ENCODE assay signal across 8 mouse cellular contexts in the genomic region with DNA sequence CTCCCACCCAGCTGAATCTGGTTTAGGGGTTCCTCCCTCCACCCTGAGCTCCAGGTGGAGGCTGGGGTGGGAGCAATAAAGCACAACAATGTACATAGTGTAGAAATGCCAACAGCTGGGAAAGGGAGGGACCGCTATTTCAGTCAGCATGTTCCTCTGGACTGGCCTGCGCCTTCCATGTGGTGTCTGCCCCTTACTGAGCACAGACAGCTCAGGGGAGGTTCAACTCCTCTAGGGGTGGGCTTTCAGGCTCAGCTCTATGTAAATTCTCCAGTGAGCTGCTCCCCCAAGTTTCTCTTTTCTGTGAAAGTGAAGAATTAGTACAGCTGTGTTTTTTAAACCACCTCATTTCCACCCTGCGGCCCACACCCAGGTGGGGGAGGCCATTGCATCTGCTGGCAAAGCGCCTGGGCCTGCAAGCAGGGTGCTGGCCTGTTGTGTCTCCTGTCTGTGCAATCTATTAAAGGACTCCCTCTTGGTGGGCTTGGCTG. TPM values are rescaled to one million over a fixed set of nuclear protein-coding genes. Genes with fewer than 3 reads are reported as not detected.
DNase-seq lines count a peak whose midpoint lies in the region; ATAC-seq lines count a peak whose summit lies in the region.

No protein-coding gene starts in this region.

- no peaks in the 10 kb centered on the region for H3K9me3 ChIP-seq in forebrain, embryonic 14.5 days (replicated peaks; ENCODE audit: control insufficient read depth, low read length)
- no peaks in the 10 kb centered on the region for H3K9me3 ChIP-seq in hindbrain, embryonic 16.5 days (ENCODE audit: control insufficient read depth, low read length)
- no peaks in the 10 kb centered on the region for H3K9me3 ChIP-seq in midbrain, embryonic 12.5 days

- H3K4me3 ChIP-seq in forebrain, embryonic 14.5 days (ENCODE audit: low read depth, low read length) = no peak overlapping the region
- no peak overlapping the region for H3K4me3 ChIP-seq in hindbrain, embryonic 16.5 days (ENCODE audit: low read length)
- H3K4me3 ChIP-seq in midbrain, embryonic 12.5 days = no peak overlapping the region

- H3K9ac ChIP-seq in forebrain, embryonic 14.5 days (ENCODE audit: low read length) = no peak overlapping the region
- H3K9ac ChIP-seq in hindbrain, embryonic 16.5 days (ENCODE audit: low read depth, low read length) = no peak overlapping the region
- H3K9ac ChIP-seq in midbrain, embryonic 12.5 days (replicated peaks) = no peak overlapping the region

- peak overlapping the region; percentile 39; the same call in 1 of the 2 replicates for H3K27ac ChIP-seq in forebrain, embryonic 14.5 days (ENCODE audit: low read depth, low read length)
- peak overlapping the region; percentile 74 for H3K27ac ChIP-seq in hindbrain, embryonic 16.5 days (ENCODE audit: low read depth, low read length)
- H3K27ac ChIP-seq in midbrain, embryonic 12.5 days (replicated peaks) = peak overlapping the region; percentile 60

- WGBS in forebrain, embryonic 14.5 days = 85% methylated on average over 4 of the region's 4 CpGs
- WGBS in hindbrain, embryonic 16.5 days = 68% methylated on average over 4 of the region's 4 CpGs
- 85% methylated on average over 4 of the region's 4 CpGs for WGBS in midbrain, embryonic 12.5 days

- H3K4me2 ChIP-seq in forebrain, embryonic 14.5 days (ENCODE audit: low read length) = no peak overlapping the region
- no peak overlapping the region for H3K4me2 ChIP-seq in hindbrain, embryonic 16.5 days (ENCODE audit: low read length)
- H3K4me2 ChIP-seq in midbrain, embryonic 12.5 days (replicated peaks) = no peak overlapping the region

- no peaks in the 10 kb centered on the region for H3K4me1 ChIP-seq in forebrain, embryonic 14.5 days (ENCODE audit: control insufficient read depth, insufficient read depth, low read length)
- H3K4me1 ChIP-seq in hindbrain, embryonic 16.5 days (ENCODE audit: control insufficient read depth, insufficient read depth, low read depth, low read length) = peaks cover 18% of the 10 kb centered on the region
- H3K4me1 ChIP-seq in midbrain, embryonic 12.5 days = peaks cover 9% of the 10 kb centered on the region

- H3K36me3 ChIP-seq in forebrain, embryonic 14.5 days (ENCODE audit: control insufficient read depth, insufficient read depth, low read length) = peaks cover 67% of the 10 kb centered on the region
- peaks cover 49% of the 10 kb centered on the region for H3K36me3 ChIP-seq in hindbrain, embryonic 16.5 days (ENCODE audit: control insufficient read depth, insufficient read depth, low read length)
- H3K36me3 ChIP-seq in midbrain, embryonic 12.5 days = peaks cover 58% of the 10 kb centered on the region

- peak; percentile 97 for DNase-seq in heart, adult 11 months
- DNase-seq in heart, adult 8-10 months (ENCODE audit: low spot score) = no peak
- peak; percentile 68 for DNase-seq in adrenal gland, postnatal 10 days
- no peak for DNase-seq in forebrain, embryonic 14.5 days (ENCODE audit: low spot score)
- DNase-seq in B cell, adult 2 months = no peak
- DNase-seq in layer of hippocampus, adult 9-10 months (ENCODE audit: low spot score) = no peak

- no peak for ATAC-seq in forebrain, embryonic 14.5 days
- ATAC-seq in hindbrain, embryonic 16.5 days = 0 out of 2 replicates have a peak, but pooled peaks have one; percentile 9
- ATAC-seq in midbrain, embryonic 12.5 days (ENCODE audit: low FRiP score, low read depth) = no peak

- no peaks in the 10 kb centered on the region for H3K27me3 ChIP-seq in forebrain, embryonic 14.5 days (replicated peaks; ENCODE audit: control insufficient read depth, insufficient read depth, low read length)
- H3K27me3 ChIP-seq in hindbrain, embryonic 16.5 days (replicated peaks; ENCODE audit: control insufficient read depth, insufficient read depth, low read length) = no peaks in the 10 kb centered on the region
- no peaks in the 10 kb centered on the region for H3K27me3 ChIP-seq in midbrain, embryonic 12.5 days

RNA-seq across cellular contexts. Expression of gene Ppia, which starts 9.6 kb away (rescaled TPM):
- total RNA-seq in heart, adult 8-10 months (2022) = 100 to 1,000 TPM; 262 to 310 (median 280) TPM
- 1,000 to 10,000 TPM; 1,588 to 1,631 TPM for total RNA-seq in adrenal gland, postnatal 10 days (2021)
- 4,105 and 4,592 TPM in 2 replicates for polyA plus RNA-seq in forebrain, embryonic 14.5 days (2014; fragmentation: Nextera tagmentation; extraction: Ambion mirVana)
- polyA plus RNA-seq in hindbrain, embryonic 16.5 days (2015; fragmentation: Nextera tagmentation; extraction: Ambion mirVana) = 4,094 and 4,423 TPM in 2 replicates
- 4,523 and 4,594 TPM in 2 replicates for polyA plus RNA-seq in midbrain, embryonic 12.5 days (2016; fragmentation: Nextera tagmentation; extraction: Ambion mirVana)

RNA-seq across cellular contexts. Expression of gene Zmiz2, which starts 16.8 kb away (rescaled TPM):
- total RNA-seq in heart, adult 8-10 months (2022) = 10 to 100 TPM; 37.1 to 38.7 (median 37.5) TPM
- 10 to 100 TPM; 38.4 to 48.2 TPM for total RNA-seq in adrenal gland, postnatal 10 days (2021)
- polyA plus RNA-seq in forebrain, embryonic 14.5 days (2014; fragmentation: Nextera tagmentation; extraction: Ambion mirVana) = 28.6 and 32.6 TPM in 2 replicates
- polyA plus RNA-seq in hindbrain, embryonic 16.5 days (2015; fragmentation: Nextera tagmentation; extraction: Ambion mirVana) = 29.1 and 29.6 TPM in 2 replicates
- polyA plus RNA-seq in midbrain, embryonic 12.5 days (2016; fragmentation: Nextera tagmentation; extraction: Ambion mirVana) = 22.6 and 25.2 TPM in 2 replicates

RNA-seq across cellular contexts. Expression of gene H2afv, which starts 38.6 kb away (rescaled TPM):
- total RNA-seq in heart, adult 8-10 months (2022) = 10 to 100 TPM; 80.1 to 97.8 (median 88.2) TPM
- total RNA-seq in adrenal gland, postnatal 10 days (2021) = 10 to 100 TPM; 84.9 to 92.0 TPM
- polyA plus RNA-seq in forebrain, embryonic 14.5 days (2014; fragmentation: Nextera tagmentation; extraction: Ambion mirVana) = 593 and 826 TPM in 2 replicates
- polyA plus RNA-seq in hindbrain, embryonic 16.5 days (2015; fragmentation: Nextera tagmentation; extraction: Ambion mirVana) = 223 and 239 TPM in 2 replicates
- 831 and 843 TPM in 2 replicates for polyA plus RNA-seq in midbrain, embryonic 12.5 days (2016; fragmentation: Nextera tagmentation; extraction: Ambion mirVana)

Comparison
In these comparisons a context has a peak if more than half of its experiments do, and no peak if none do; other contexts are left out.
1. DNase-seq: peak in heart, adult 11 months (single experiment) and adrenal gland, postnatal 10 days (single experiment); none in heart, adult 8-10 months (single experiment), forebrain, embryonic 14.5 days (single experiment), B cell, adult 2 months (0 of 2) and layer of hippocampus, adult 9-10 months (single experiment).
2. Peak in every context shown above with its lines, with median percentiles within 50 percentile points of each other: H3K27ac ChIP-seq.